Mouse (Mus musculus) midbrain, embryonic 15.5 days (tissue): ENCODE measurements around the gene Adamts14. TPM values are rescaled to one million over a fixed set of nuclear protein-coding genes. Genes with fewer than 3 reads are reported as not detected.

ENCODE experiments used
- ATAC-seq: fragments of 200-750 bp; cut with Nextera tagmentation; replicated peaks from 2 replicates; pipeline ENCODE4 v1.8.0; 2017; ENCODE audit warnings: moderate TSS enrichment
- H3K27ac ChIP-seq: fragments of 300-500 bp; sonication (generic); 2 replicates; pipeline ENCODE4 v1.5.1; 2015; ENCODE audit warnings: mild to moderate bottlenecking, inconsistent platforms
- H3K27me3 ChIP-seq: fragments of 300-500 bp; sonication (generic); replicated peaks from 2 replicates; pipeline ENCODE4 v1.6.1; 2015; ENCODE audit warnings: inconsistent platforms
- H3K36me3 ChIP-seq: fragments of 300-500 bp; sonication (generic); replicated peaks from 2 replicates; pipeline ENCODE4 v1.6.1; 2015; ENCODE audit warnings: inconsistent platforms
- H3K4me1 ChIP-seq: fragments of 300-500 bp; sonication (generic); 2 replicates; pipeline ENCODE4 v1.6.1; 2015; ENCODE audit warnings: inconsistent platforms
- H3K4me2 ChIP-seq: fragments of 300-500 bp; sonication (generic); 2 replicates; pipeline ENCODE4 v1.6.1; 2015; ENCODE audit warnings: inconsistent platforms, mild to moderate bottlenecking, moderate library complexity
- H3K4me3 ChIP-seq: fragments of 300-500 bp; sonication (generic); 2 replicates; pipeline ENCODE4 v1.5.1; 2015; ENCODE audit warnings: mild to moderate bottlenecking, inconsistent platforms
- H3K9ac ChIP-seq: fragments of 300-500 bp; sonication (generic); 2 replicates; pipeline ENCODE4 v1.6.1; 2015; ENCODE audit warnings: mild to moderate bottlenecking, inconsistent platforms
- H3K9me3 ChIP-seq: fragments of 300-500 bp; sonication (generic); 2 replicates; pipeline ENCODE4 v1.6.1; 2016; ENCODE audit warnings: inconsistent platforms
- WGBS: fragments of 180-500 bp; shearing (Covaris S2); methylation state at CpG from one replicate; pipeline ENCODE4 v1.1.7; 2015; ENCODE audit warnings: mixed read lengths; 5-methylcytosine and 5-hydroxymethylcytosine counted together
- polyA plus RNA-seq: library from polyadenylated mRNA; unstranded; fragments of >200 nt; fragmentation: Nextera tagmentation; extraction: Ambion mirVana; gene quantifications from 2 replicates; pipeline ENCODE4 v1.2.1, GENCODE M21; 2015

The Adamts14 gene
- polyA plus RNA-seq, 1 experiment from 2014 or later, result 0.43 TPM

GRCm38 (mm10) chr10:61272089-61272626, 1.1 kb downstream of the Adamts14 start:
- H3K27me3 ChIP-seq, result peaks cover 22% of the 10 kb centered on the region
- 56% methylated on average over 8 of the region's 8 CpGs for WGBS
- no peak overlapping the region for H3K27ac ChIP-seq
- H3K36me3 ChIP-seq, result no peaks in the 10 kb centered on the region
- H3K4me3 ChIP-seq, result no peak overlapping the region
- no peak overlapping the region for H3K9ac ChIP-seq
- no peaks in the 10 kb centered on the region for H3K9me3 ChIP-seq
- ATAC-seq, result no peak
- peaks cover 10% of the 10 kb centered on the region for H3K4me1 ChIP-seq
- no peak overlapping the region for H3K4me2 ChIP-seq

GRCm38 (mm10) chr10:61267378-61267777, 5.9 kb downstream of the Adamts14 start:
- H3K4me1 ChIP-seq, result no peaks in the 10 kb centered on the region
- no peak overlapping the region for H3K4me3 ChIP-seq
- H3K9ac ChIP-seq, result no peak overlapping the region
- WGBS, result 93% methylated on average over 5 of the region's 5 CpGs
- no peak overlapping the region for H3K4me2 ChIP-seq
- no peak overlapping the region for H3K27ac ChIP-seq
- H3K27me3 ChIP-seq, result peaks cover 6% of the 10 kb centered on the region
- H3K9me3 ChIP-seq, result no peaks in the 10 kb centered on the region
- ATAC-seq, result no peak
- no peaks in the 10 kb centered on the region for H3K36me3 ChIP-seq

- Histone ChIP-seq H3K9ac (no peak overlapping the region), H3K36me3 (no peaks in the 10 kb centered on the region), H3K27ac (no peak overlapping the region), H3K4me2 (no peak overlapping the region), H3K4me3 (no peak overlapping the region), H3K9me3 (no peaks in the 10 kb centered on the region), H3K27me3 (no peaks in the 10 kb centered on the region), H3K4me1 (no peaks in the 10 kb centered on the region)
- ATAC-seq, result no peak
- WGBS, result 80% methylated on average over 8 of the region's 8 CpGs
Measured at GRCm38 (mm10) chr10:61263606-61264005, 9.6 kb downstream of the Adamts14 start.

GRCm38 (mm10) chr10:61261229-61262156, 11.7 kb downstream of the Adamts14 start:
- WGBS, result 77% methylated on average over 13 of the region's 13 CpGs
- no peak overlapping the region for H3K9ac ChIP-seq
- ATAC-seq, result no peak
- H3K27me3 ChIP-seq, result no peaks in the 10 kb centered on the region
- no peak overlapping the region for H3K27ac ChIP-seq
- no peak overlapping the region for H3K4me2 ChIP-seq
- no peaks in the 10 kb centered on the region for H3K9me3 ChIP-seq
- H3K4me3 ChIP-seq, result no peak overlapping the region
- no peaks in the 10 kb centered on the region for H3K36me3 ChIP-seq
- H3K4me1 ChIP-seq, result no peaks in the 10 kb centered on the region

GRCm38 (mm10) chr10:61258131-61258530, 15.1 kb downstream of the Adamts14 start:
- H3K9me3 ChIP-seq, result no peaks in the 10 kb centered on the region
- WGBS, result 80% methylated on average over 1 of the region's 1 CpGs
- H3K4me3 ChIP-seq, result no peak overlapping the region
- H3K27ac ChIP-seq, result no peak overlapping the region
- no peak overlapping the region for H3K9ac ChIP-seq
- no peak for ATAC-seq
- no peaks in the 10 kb centered on the region for H3K27me3 ChIP-seq
- H3K4me1 ChIP-seq, result no peaks in the 10 kb centered on the region
- no peak overlapping the region for H3K4me2 ChIP-seq
- H3K36me3 ChIP-seq, result no peaks in the 10 kb centered on the region

DNA sequence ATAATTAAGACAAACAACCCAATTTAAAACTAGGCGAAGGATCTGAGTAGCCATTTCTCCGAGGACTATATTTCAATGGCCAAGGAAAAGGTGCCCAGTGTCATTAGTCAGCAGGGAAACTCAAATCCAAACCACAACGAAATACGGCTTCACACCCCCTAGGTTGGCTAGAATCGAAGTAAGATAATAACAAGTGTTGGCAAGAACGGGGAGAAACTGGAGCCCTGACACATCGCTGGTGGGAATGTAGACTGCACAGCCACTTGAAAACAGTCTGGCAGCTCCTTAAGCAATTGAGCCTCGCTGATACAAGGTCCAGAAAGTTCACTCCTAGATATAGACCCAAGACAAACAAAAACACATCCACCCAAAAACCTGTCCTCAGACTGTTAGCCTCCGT, 16.6 kb downstream of the Adamts14 start:
- Histone ChIP-seq H3K4me1 (no peaks in the 10 kb centered on the region), H3K27ac (no peak overlapping the region), H3K9me3 (no peaks in the 10 kb centered on the region), H3K4me3 (no peak overlapping the region), H3K27me3 (no peaks in the 10 kb centered on the region), H3K36me3 (no peaks in the 10 kb centered on the region), H3K9ac (no peak overlapping the region), H3K4me2 (no peak overlapping the region)
- 93% methylated on average over 9 of the region's 9 CpGs for WGBS
- ATAC-seq, result no peak

DNA sequence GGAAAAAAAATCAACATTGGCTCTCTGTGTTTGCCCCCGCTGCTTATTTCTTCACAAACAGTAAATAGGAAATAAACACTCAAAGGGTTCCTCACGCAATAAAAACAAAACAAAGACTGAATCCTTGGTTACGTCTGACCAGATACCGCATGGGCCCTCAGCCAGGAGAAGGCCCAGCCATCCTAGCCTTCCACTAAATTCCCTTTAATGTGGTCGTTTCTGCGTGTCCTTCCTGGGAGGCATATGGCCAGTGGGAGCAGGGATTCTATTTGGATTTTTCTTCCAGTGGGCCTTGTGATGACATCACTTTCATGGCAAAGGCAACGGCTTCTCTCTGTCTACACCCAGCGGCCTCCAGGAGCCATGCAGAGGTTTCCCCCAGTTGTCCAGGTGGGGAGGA, 18.0 kb downstream of the Adamts14 start:
- ATAC-seq, result no peak
- Histone ChIP-seq H3K9ac (no peak overlapping the region), H3K4me2 (no peak overlapping the region), H3K4me1 (no peaks in the 10 kb centered on the region), H3K27ac (no peak overlapping the region), H3K27me3 (no peaks in the 10 kb centered on the region), H3K36me3 (no peaks in the 10 kb centered on the region), H3K4me3 (no peak overlapping the region), H3K9me3 (no peaks in the 10 kb centered on the region)
- 83% methylated on average over 8 of the region's 8 CpGs for WGBS

GRCm38 (mm10) chr10:61254761-61255160, 18.5 kb downstream of the Adamts14 start:
- H3K27me3 ChIP-seq, result no peaks in the 10 kb centered on the region
- H3K4me2 ChIP-seq, result no peak overlapping the region
- no peaks in the 10 kb centered on the region for H3K36me3 ChIP-seq
- no peak overlapping the region for H3K9ac ChIP-seq
- H3K4me3 ChIP-seq, result no peak overlapping the region
- no peaks in the 10 kb centered on the region for H3K9me3 ChIP-seq
- WGBS, result 77% methylated on average over 6 of the region's 6 CpGs
- H3K4me1 ChIP-seq, result no peaks in the 10 kb centered on the region
- ATAC-seq, result no peak
- no peak overlapping the region for H3K27ac ChIP-seq

GRCm38 (mm10) chr10:61249951-61250350, 23.3 kb downstream of the Adamts14 start:
- H3K27me3 ChIP-seq, result no peaks in the 10 kb centered on the region
- no peaks in the 10 kb centered on the region for H3K4me1 ChIP-seq
- WGBS, result 14% methylated on average over 2 of the region's 2 CpGs
- no peaks in the 10 kb centered on the region for H3K9me3 ChIP-seq
- no peak overlapping the region for H3K4me3 ChIP-seq
- no peak for ATAC-seq
- H3K9ac ChIP-seq, result no peak overlapping the region
- no peak overlapping the region for H3K4me2 ChIP-seq
- no peaks in the 10 kb centered on the region for H3K36me3 ChIP-seq
- no peak overlapping the region for H3K27ac ChIP-seq

GRCm38 (mm10) chr10:61248596-61249114, 24.6 kb downstream of the Adamts14 start:
- WGBS, result 90% methylated on average over 13 of the region's 13 CpGs
- Histone ChIP-seq H3K4me3 (no peak overlapping the region), H3K36me3 (no peaks in the 10 kb centered on the region), H3K27me3 (no peaks in the 10 kb centered on the region), H3K9me3 (no peaks in the 10 kb centered on the region), H3K27ac (no peak overlapping the region), H3K4me1 (no peaks in the 10 kb centered on the region), H3K4me2 (no peak overlapping the region), H3K9ac (no peak overlapping the region)
- ATAC-seq, result no peak

DNA sequence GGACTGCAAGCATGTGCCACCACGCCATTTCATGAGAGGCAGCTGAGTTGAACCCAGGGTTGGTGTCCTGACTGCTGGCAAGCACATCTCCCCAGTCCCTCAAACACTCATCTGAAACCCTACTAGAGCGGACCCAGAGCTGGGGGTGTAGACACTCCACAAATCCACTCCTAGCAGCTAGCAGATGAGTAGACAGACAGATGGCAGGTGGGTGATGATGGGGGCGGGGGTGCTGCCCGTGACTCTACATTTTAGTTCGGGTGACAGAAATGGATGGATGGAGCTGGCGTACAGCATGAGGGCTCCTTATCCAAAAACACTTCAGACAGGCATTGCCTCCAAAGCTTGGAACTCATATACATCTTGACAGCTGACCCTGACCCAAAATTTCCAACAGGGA, 26.9 kb downstream of the Adamts14 start:
- Histone ChIP-seq H3K4me2 (no peak overlapping the region), H3K27ac (no peak overlapping the region), H3K4me3 (no peak overlapping the region), H3K36me3 (no peaks in the 10 kb centered on the region), H3K27me3 (no peaks in the 10 kb centered on the region), H3K9ac (no peak overlapping the region), H3K9me3 (no peaks in the 10 kb centered on the region), H3K4me1 (no peaks in the 10 kb centered on the region)
- WGBS, result 94% methylated on average over 6 of the region's 6 CpGs
- no peak for ATAC-seq

DNA sequence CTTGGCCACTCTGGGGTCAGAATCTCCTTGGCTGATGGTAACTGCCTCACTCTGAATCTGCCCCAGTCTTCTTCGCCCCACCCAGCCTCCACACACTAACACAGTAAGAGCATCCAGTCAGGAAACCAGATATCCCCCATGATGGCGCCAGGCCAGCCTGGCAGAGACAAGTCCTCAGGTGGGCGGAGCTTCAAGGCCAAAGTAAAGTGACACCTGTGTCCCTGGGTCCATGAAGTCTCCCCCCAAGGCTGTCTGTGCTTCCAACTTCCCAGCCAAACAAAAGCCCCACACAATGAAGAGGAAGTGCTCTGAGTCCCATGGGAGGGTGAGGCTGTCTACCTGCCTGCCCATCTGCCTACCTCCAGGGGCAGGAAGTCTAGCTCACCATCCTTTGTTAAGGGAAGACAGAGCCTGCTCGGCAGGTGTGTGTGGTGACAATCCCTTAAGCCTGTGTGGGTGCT, 31.2 kb downstream of the Adamts14 start:
- Histone ChIP-seq H3K27me3 (no peaks in the 10 kb centered on the region), H3K9me3 (no peaks in the 10 kb centered on the region), H3K4me1 (no peaks in the 10 kb centered on the region), H3K4me2 (no peak overlapping the region), H3K4me3 (no peak overlapping the region), H3K36me3 (no peaks in the 10 kb centered on the region), H3K27ac (no peak overlapping the region), H3K9ac (no peak overlapping the region)
- ATAC-seq, result no peak
- WGBS, result 73% methylated on average over 4 of the region's 4 CpGs
